Mouse (Mus musculus) erythroblast, embryonic 14.5 days (primary cell): ENCODE results near the gene Olfr437.

ENCODE experiments used
- GATA1 ChIP-seq: IDR thresholded peaks from 2 replicates; pipeline ENCODE4 v1.6.1; 2012; ENCODE audit warnings: low read length, inconsistent platforms, mixed read lengths
- TAL1 ChIP-seq: IDR thresholded peaks from 3 replicates; pipeline ENCODE4 v1.6.1; 2012; ENCODE audit warnings: low read length, inconsistent platforms, mixed read lengths

GRCm38 (mm10) chr6:43162982-43163381, at the start of gene Olfr437:
- TF ChIP-seq TAL1, result no peak
- TF ChIP-seq GATA1, result no peak
